Mouse (Mus musculus): ENCODE data around the gene Dok1. TPM values are rescaled to one million over a fixed set of nuclear protein-coding genes. Genes with fewer than 3 reads are reported as not detected.

Dok1 gene
- total RNA-seq, 2 experiments from 2014 or later: 3.8 to 4.3 TPM

- peak in 1 of 2 experiments; percentile 51 for DNase-seq (ENCODE audit: low spot score in 2 of 2)
Observed at GRCm38 (mm10) chr6:83053136-83053960, 20.1 kb upstream of the Dok1 start.

GRCm38 (mm10) chr6:83049367-83049766, 16.1 kb upstream of the Dok1 start:
- DNase-seq (ENCODE audit: low spot score in 2 of 2): no peak

- DNase-seq (ENCODE audit: low spot score in 2 of 2): no peak
Observed at GRCm38 (mm10) chr6:83044742-83045141, 11.5 kb upstream of the Dok1 start.

GRCm38 (mm10) chr6:83043993-83044392, 10.7 kb upstream of the Dok1 start:
- no peak for DNase-seq (ENCODE audit: low spot score in 2 of 2)

GRCm38 (mm10) chr6:83043561-83043960, 10.3 kb upstream of the Dok1 start:
- DNase-seq (ENCODE audit: low spot score in 2 of 2): no peak

GRCm38 (mm10) chr6:83040601-83041000, 7.3 kb upstream of the Dok1 start:
- DNase-seq (ENCODE audit: low spot score in 2 of 2): no peak

- DNase-seq (ENCODE audit: low spot score in 2 of 2): peak; percentile 76 to 91
Observed at GRCm38 (mm10) chr6:83038496-83039012, 5.3 kb upstream of the Dok1 start.

- no peak for DNase-seq (ENCODE audit: low spot score in 2 of 2)
Observed at GRCm38 (mm10) chr6:83037188-83037587, 3.9 kb upstream of the Dok1 start.

- DNase-seq (ENCODE audit: low spot score in 2 of 2): no peak
Observed at GRCm38 (mm10) chr6:83034463-83035055, 1.3 kb upstream of the Dok1 start.

GRCm38 (mm10) chr6:83032769-83033191, 491 bp downstream of the Dok1 start:
- no peak for DNase-seq (ENCODE audit: low spot score in 2 of 2)

- no peak for DNase-seq (ENCODE audit: low spot score in 2 of 2)
Observed at GRCm38 (mm10) chr6:83031921-83032590, 1.2 kb downstream of the Dok1 start.

- DNase-seq (ENCODE audit: low spot score in 2 of 2): no peak
Observed at GRCm38 (mm10) chr6:83031111-83031510, 2.2 kb downstream of the Dok1 start.

- DNase-seq (ENCODE audit: low spot score in 2 of 2): no peak
Observed at GRCm38 (mm10) chr6:83029777-83030176, 3.5 kb downstream of the Dok1 start.

- no peak for DNase-seq (ENCODE audit: low spot score in 2 of 2)
Observed at GRCm38 (mm10) chr6:83027706-83028105, 5.6 kb downstream of the Dok1 start.

GRCm38 (mm10) chr6:83027293-83027692, 6.0 kb downstream of the Dok1 start:
- peak in 1 of 2 experiments; percentile 49 for DNase-seq (ENCODE audit: low spot score in 2 of 2)

- DNase-seq (ENCODE audit: low spot score in 2 of 2): no peak
Observed at GRCm38 (mm10) chr6:83025221-83025620, 8.1 kb downstream of the Dok1 start.

GRCm38 (mm10) chr6:83024421-83024820, 8.8 kb downstream of the Dok1 start:
- no peak for DNase-seq (ENCODE audit: low spot score in 2 of 2)

GRCm38 (mm10) chr6:83023786-83024185, 9.5 kb downstream of the Dok1 start:
- no peak for DNase-seq (ENCODE audit: low spot score in 2 of 2)

GRCm38 (mm10) chr6:83023008-83023407, 10.3 kb downstream of the Dok1 start:
- no peak for DNase-seq (ENCODE audit: low spot score in 2 of 2)

GRCm38 (mm10) chr6:83020836-83021593, 12.3 kb downstream of the Dok1 start:
- no peak for DNase-seq (ENCODE audit: low spot score in 2 of 2)

GRCm38 (mm10) chr6:83020121-83020520, 13.2 kb downstream of the Dok1 start:
- no peak for DNase-seq (ENCODE audit: low spot score in 2 of 2)

Data from layer of hippocampus, adult 18-20 months (tissue).